17 mouse cellular contexts compared by ENCODE assay signal in the genomic region with DNA sequence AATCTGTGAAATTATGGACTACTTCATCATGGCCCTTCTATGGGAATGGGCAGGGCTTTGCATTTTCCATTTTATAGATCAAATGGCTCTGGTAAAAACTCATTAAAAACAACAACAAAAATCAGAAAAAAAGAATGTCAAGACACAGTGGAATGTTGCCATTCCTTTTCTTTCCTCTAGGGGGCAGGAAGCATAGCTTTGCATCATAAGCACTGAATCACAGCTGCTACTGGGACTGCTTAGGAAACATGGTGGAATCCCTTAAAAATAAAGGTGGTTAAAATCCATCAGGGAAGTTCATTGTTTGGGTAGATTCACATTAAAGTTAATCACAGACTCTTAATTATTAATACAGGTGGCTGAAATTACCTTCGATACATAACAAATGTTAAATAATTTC.
DNase-seq lines count a peak whose midpoint lies in the region; ATAC-seq and TF ChIP-seq lines count a peak whose summit lies in the region.
"Had no signal": no experiment of that assay in that cellular context is flagged by ENCODE, and none has a peak within 500 bp of the region (broad histone marks: within the 10 kb centered on the region; RNA-seq: fewer than 3 reads in every experiment).

No protein-coding gene starts in this region.

- TF ChIP-seq EP300 in liver, postnatal 0 days (IDR thresholded peaks at IDR 0.05; ENCODE audit: low read depth) = no peak

- POLR2A ChIA-PET in Patski (lab: Charles Lee) = no interaction called here

- no peak overlapping the region for H3K9ac ChIP-seq in hindbrain, embryonic 11.5 days (ENCODE audit: low read depth, low read length)
- no peak overlapping the region for H3K9ac ChIP-seq in hindbrain, embryonic 14.5 days
- H3K9ac ChIP-seq in liver, postnatal 0 days (replicated peaks) = no peak overlapping the region
- no peak overlapping the region for H3K9ac ChIP-seq in liver, embryonic 12.5 days
- H3K9ac ChIP-seq: neural tube, embryonic 12.5 days had no signal

- H3K27ac ChIP-seq in hindbrain, embryonic 11.5 days (ENCODE audit: low read depth, low read length) = no peak overlapping the region
- no peak overlapping the region for H3K27ac ChIP-seq in hindbrain, embryonic 14.5 days
- no peak overlapping the region for H3K27ac ChIP-seq in liver, postnatal 0 days (ENCODE audit: low read depth)
- no peak overlapping the region for H3K27ac ChIP-seq in liver, embryonic 12.5 days
- H3K27ac ChIP-seq: neural tube, embryonic 12.5 days had no signal

- peak; percentile 63; the same call in 1 of the 2 replicates for ATAC-seq in hindbrain, embryonic 11.5 days (ENCODE audit: low FRiP score)
- no peak for ATAC-seq in hindbrain, embryonic 14.5 days (ENCODE audit: low FRiP score)
- no peak for ATAC-seq in liver, postnatal 0 days
- no peak for ATAC-seq in liver, embryonic 12.5 days
- no peak for ATAC-seq in Patski
- ATAC-seq: CD4-positive, CD25-positive, alpha-beta regulatory T cell, adult 4 months; forebrain, embryonic 14.5 days had no signal

- in situ Hi-C loops in Patski (cut with MboI; ENCODE audit: low pct_unique_long_range_greater_than_20kb) = no loop called here

- H3K4me2 ChIP-seq in hindbrain, embryonic 11.5 days (replicated peaks; ENCODE audit: low read depth, low read length) = no peak overlapping the region
- no peak overlapping the region for H3K4me2 ChIP-seq in hindbrain, embryonic 14.5 days (replicated peaks)
- H3K4me2 ChIP-seq in liver, postnatal 0 days (ENCODE audit: low read depth, low read length) = no peak overlapping the region
- H3K4me2 ChIP-seq in liver, embryonic 12.5 days = no peak overlapping the region
- H3K4me2 ChIP-seq: neural tube, embryonic 12.5 days had no signal

- H3K27me3 ChIP-seq in hindbrain, embryonic 11.5 days (ENCODE audit: control insufficient read depth, insufficient read depth, low read length) = no peaks in the 10 kb centered on the region
- no peaks in the 10 kb centered on the region for H3K27me3 ChIP-seq in hindbrain, embryonic 14.5 days (ENCODE audit: control insufficient read depth, insufficient read depth, low read length)
- H3K27me3 ChIP-seq in liver, postnatal 0 days (ENCODE audit: insufficient read depth, low read length) = no peaks in the 10 kb centered on the region
- no peaks in the 10 kb centered on the region for H3K27me3 ChIP-seq in liver, embryonic 12.5 days (replicated peaks)
- no peaks in the 10 kb centered on the region for H3K27me3 ChIP-seq in Patski
- H3K27me3 ChIP-seq: megakaryocyte, embryonic 14.5 days; neural tube, embryonic 12.5 days had no signal

- H3K36me3 ChIP-seq in hindbrain, embryonic 11.5 days (ENCODE audit: control insufficient read depth, insufficient read depth, low read length) = no peaks in the 10 kb centered on the region
- H3K36me3 ChIP-seq in hindbrain, embryonic 14.5 days (replicated peaks; ENCODE audit: control insufficient read depth, insufficient read depth) = no peaks in the 10 kb centered on the region
- no peaks in the 10 kb centered on the region for H3K36me3 ChIP-seq in liver, postnatal 0 days (replicated peaks; ENCODE audit: insufficient read depth, low read length)
- no peaks in the 10 kb centered on the region for H3K36me3 ChIP-seq in liver, embryonic 12.5 days
- H3K36me3 ChIP-seq: neural tube, embryonic 12.5 days had no signal

- peak; percentile 33; the same call in 1 of the 2 replicates for TF ChIP-seq CTCF in liver, postnatal 0 days (IDR thresholded peaks at IDR 0.05; ENCODE audit: low read depth)
- TF ChIP-seq CTCF in Patski (IDR thresholded peaks at IDR 0.05) = peak; percentile 54

- H3K4me3 ChIP-seq in hindbrain, embryonic 11.5 days (ENCODE audit: low read depth, low read length) = no peak overlapping the region
- H3K4me3 ChIP-seq in hindbrain, embryonic 14.5 days (replicated peaks; ENCODE audit: low read length) = no peak overlapping the region
- H3K4me3 ChIP-seq in liver, postnatal 0 days (ENCODE audit: low read depth, low read length) = no peak overlapping the region
- H3K4me3 ChIP-seq in liver, embryonic 12.5 days = no peak overlapping the region
- H3K4me3 ChIP-seq: megakaryocyte, embryonic 14.5 days; neural tube, embryonic 12.5 days had no signal

- no peaks in the 10 kb centered on the region for H3K9me3 ChIP-seq in hindbrain, embryonic 11.5 days (ENCODE audit: control insufficient read depth, low read length)
- H3K9me3 ChIP-seq in hindbrain, embryonic 14.5 days (ENCODE audit: control insufficient read depth, low read length) = no peaks in the 10 kb centered on the region
- no peaks in the 10 kb centered on the region for H3K9me3 ChIP-seq in liver, postnatal 0 days (ENCODE audit: low read length)
- H3K9me3 ChIP-seq in liver, embryonic 12.5 days (replicated peaks) = no peaks in the 10 kb centered on the region
- H3K9me3 ChIP-seq: neural tube, embryonic 12.5 days had no signal

- H3K4me1 ChIP-seq in hindbrain, embryonic 11.5 days (replicated peaks; ENCODE audit: control insufficient read depth, insufficient read depth, low read length) = no peaks in the 10 kb centered on the region
- H3K4me1 ChIP-seq in hindbrain, embryonic 14.5 days (replicated peaks; ENCODE audit: control insufficient read depth, insufficient read depth, low read length) = no peaks in the 10 kb centered on the region
- H3K4me1 ChIP-seq in liver, postnatal 0 days (ENCODE audit: insufficient read depth) = no peaks in the 10 kb centered on the region
- H3K4me1 ChIP-seq in liver, embryonic 12.5 days = no peaks in the 10 kb centered on the region
- H3K4me1 ChIP-seq: megakaryocyte, embryonic 14.5 days; neural tube, embryonic 12.5 days had no signal

- WGBS in hindbrain, embryonic 11.5 days = 100% methylated on average over 1 of the region's 1 CpGs
- 96% methylated on average over 1 of the region's 1 CpGs for WGBS in hindbrain, embryonic 14.5 days
- WGBS in liver, postnatal 0 days (ENCODE audit: insufficient replicate concordance) = 91% methylated on average over 1 of the region's 1 CpGs
- WGBS in liver, embryonic 12.5 days (ENCODE audit: insufficient replicate concordance) = 77% methylated on average over 1 of the region's 1 CpGs

- CTCF ChIA-PET in Patski (lab: Charles Lee) = no interaction called here

- peak; percentile 11 for DNase-seq in hindbrain, embryonic 11.5 days (ENCODE audit: low spot score)
- DNase-seq in hindbrain, embryonic 14.5 days (ENCODE audit: low spot score) = no peak
- no peak for DNase-seq in liver, postnatal 0 days
- peak; percentile 22 for DNase-seq in ES-CJ7 (ENCODE audit: low read depth, low spot score)
- DNase-seq in Patski (ENCODE audit: low read depth, low spot score) = no peak
- no peak for DNase-seq in right cerebral cortex, adult 18-20 months
- DNase-seq: adrenal gland, postnatal 36 days; cerebellum, adult 8-10 months; kidney, postnatal 10 days; layer of hippocampus, adult 9-11 months; right cerebral cortex, postnatal 4 days; thymus, postnatal 4 days had no signal

Comparison
In these comparisons a context has a peak if more than half of its experiments do, and no peak if none do; other contexts are left out.
1. DNase-seq: peak in hindbrain, embryonic 11.5 days (single experiment) and ES-CJ7 (single experiment); none in hindbrain, embryonic 14.5 days (single experiment), liver, postnatal 0 days (single experiment), Patski (single experiment) and right cerebral cortex, adult 18-20 months (single experiment).